Mouse (Mus musculus) stomach, postnatal 0 days (tissue): ENCODE data around the gene Tmub1. TPM values are rescaled to one million over a fixed set of nuclear protein-coding genes. Genes with fewer than 3 reads are reported as not detected.

Source experiments
- ATAC-seq: fragments of 200-750 bp; cut with Nextera tagmentation; 2 replicates; pipeline ENCODE4 v1.8.0; 2017; ENCODE audit not compliant: low FRiP score, low TSS enrichment
- DNase-seq: peaks from one replicate; pipeline ENCODE4 v3.0.0-alpha.2; 2016; ENCODE audit warnings: low spot score
- H3K27ac ChIP-seq: fragments of 300-500 bp; sonication (generic); replicated peaks from 2 replicates; pipeline ENCODE4 v1.5.1; 2014; ENCODE audit warnings: mild to moderate bottlenecking, control low read depth
- H3K27me3 ChIP-seq: fragments of 300-500 bp; sonication (generic); 2 replicates; pipeline ENCODE4 v1.6.1; 2014; ENCODE audit warnings: low read length; ENCODE audit not compliant: control insufficient read depth, insufficient read depth
- H3K36me3 ChIP-seq: fragments of 300-500 bp; sonication (generic); 2 replicates; pipeline ENCODE4 v1.6.1; 2014; ENCODE audit warnings: low read length, mixed read lengths; ENCODE audit not compliant: control insufficient read depth, insufficient read depth
- H3K4me1 ChIP-seq: fragments of 300-500 bp; sonication (generic); replicated peaks from 2 replicates; pipeline ENCODE4 v1.6.1; 2014; ENCODE audit warnings: antibody characterized with exemption; ENCODE audit not compliant: control insufficient read depth, insufficient read depth
- H3K4me2 ChIP-seq: fragments of 300-500 bp; sonication (generic); replicated peaks from 2 replicates; pipeline ENCODE4 v1.6.1; 2014; ENCODE audit warnings: low read depth, mild to moderate bottlenecking, control low read depth, moderate library complexity
- H3K4me3 ChIP-seq: fragments of 300-500 bp; sonication (generic); 2 replicates; pipeline ENCODE4 v1.5.1; 2014; ENCODE audit warnings: low read depth, low read length, control low read depth
- H3K9ac ChIP-seq: fragments of 300-500 bp; sonication (generic); 2 replicates; pipeline ENCODE4 v1.6.1; 2014; ENCODE audit warnings: mild to moderate bottlenecking, low read length, control low read depth, mixed read lengths
- H3K9me3 ChIP-seq: fragments of 300-500 bp; sonication (generic); 2 replicates; pipeline ENCODE4 v1.6.1; 2016; ENCODE audit warnings: low read length; ENCODE audit not compliant: control insufficient read depth
- CTCF ChIP-seq: IDR thresholded peaks from 2 replicates; pipeline ENCODE4 v1.5.1; 2016; ENCODE audit warnings: antibody characterized with exemption, low read depth, mild to moderate bottlenecking, moderate library complexity
- EP300 ChIP-seq: optimal IDR thresholded peaks from 2 replicates; pipeline ENCODE3; 2016; ENCODE audit warnings: antibody characterized with exemption
- WGBS: fragments of 180-500 bp; shearing (Covaris S2); extraction: QIAGEN DNeasy Blood & Tissue Kit; methylation state at CpG from one replicate; pipeline ENCODE4 v1.1.7; 2014; 5-methylcytosine and 5-hydroxymethylcytosine counted together
- polyA plus RNA-seq: library from polyadenylated mRNA; unstranded; fragments of >200 nt; fragmentation: Nextera tagmentation; extraction: Ambion mirVana; gene quantifications from 2 replicates; pipeline ENCODE4 v1.2.1, GENCODE M21; 2015

The Tmub1 gene
- polyA plus RNA-seq, 1 experiment from 2014 or later = 20.9 TPM

DNA sequence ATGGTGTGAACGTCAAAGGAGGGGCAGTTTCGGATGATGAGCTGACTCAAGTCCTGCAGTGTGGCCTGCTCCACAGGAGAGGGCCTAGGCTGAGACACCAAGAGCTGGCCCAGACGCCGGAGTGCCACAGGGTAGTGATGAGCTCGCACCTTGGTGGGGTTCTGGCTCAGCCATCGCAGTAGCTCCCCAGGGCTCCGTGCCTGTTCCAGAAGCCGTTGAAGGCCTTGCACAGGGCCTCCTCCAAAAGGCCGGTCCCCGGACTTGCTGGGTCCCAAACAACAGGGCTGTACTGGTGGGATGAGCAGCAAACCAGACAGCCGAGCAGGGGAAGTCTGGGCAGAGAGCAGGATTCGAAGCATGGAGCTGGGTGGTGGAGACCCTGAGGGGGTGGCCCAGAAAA is 3.7 kb downstream of the Tmub1 start:
- H3K4me1 ChIP-seq = peaks cover 5% of the 10 kb centered on the region

DNA sequence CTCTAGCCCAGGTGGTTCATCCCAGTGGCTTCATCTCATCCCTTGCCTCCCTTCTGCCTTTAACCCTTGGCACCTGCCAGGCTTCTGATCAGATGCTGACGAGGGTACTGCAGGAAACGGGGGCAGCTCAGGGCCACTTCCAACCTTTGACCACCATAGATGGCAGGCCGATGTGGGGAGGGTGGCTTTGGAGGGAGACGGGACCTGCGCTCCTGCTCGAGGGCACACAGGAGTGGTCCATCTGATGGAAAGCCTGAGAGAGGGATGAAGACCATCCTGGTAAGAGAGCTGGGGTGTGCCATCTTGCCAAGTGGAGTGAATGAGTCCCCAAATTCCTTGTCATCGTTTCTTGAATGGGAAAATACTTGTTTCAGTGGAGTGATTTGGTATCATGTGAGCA is 4.5 kb downstream of the Tmub1 start:
- ATAC-seq = no peak
- 86% methylated on average over 7 of the region's 7 CpGs for WGBS
- no peak overlapping the region for H3K4me3 ChIP-seq
- H3K9me3 ChIP-seq = no peaks in the 10 kb centered on the region
- no peak for DNase-seq
- H3K4me2 ChIP-seq = no peak overlapping the region
- H3K27me3 ChIP-seq = no peaks in the 10 kb centered on the region
- no peak overlapping the region for H3K27ac ChIP-seq
- TF ChIP-seq EP300 (no peak), CTCF (no peak)
- H3K9ac ChIP-seq = no peak overlapping the region
- H3K4me1 ChIP-seq = peaks cover 5% of the 10 kb centered on the region
- H3K36me3 ChIP-seq = peaks cover 27% of the 10 kb centered on the region

More for the DNA sequence above, 3.7 kb downstream of the Tmub1 start:
- H3K4me3 ChIP-seq = peak overlapping the region; percentile 87
- TF ChIP-seq CTCF (no peak), EP300 (no peak)
- ATAC-seq (no peak), DNase-seq (no peak)
- H3K27me3 ChIP-seq = no peaks in the 10 kb centered on the region
- H3K27ac ChIP-seq = no peak overlapping the region
- no peaks in the 10 kb centered on the region for H3K9me3 ChIP-seq
- peaks cover 27% of the 10 kb centered on the region for H3K36me3 ChIP-seq
- 82% methylated on average over 12 of the region's 12 CpGs for WGBS
- peak overlapping the region; percentile 92 for H3K4me2 ChIP-seq
- H3K9ac ChIP-seq = peak overlapping the region; percentile 90

DNA sequence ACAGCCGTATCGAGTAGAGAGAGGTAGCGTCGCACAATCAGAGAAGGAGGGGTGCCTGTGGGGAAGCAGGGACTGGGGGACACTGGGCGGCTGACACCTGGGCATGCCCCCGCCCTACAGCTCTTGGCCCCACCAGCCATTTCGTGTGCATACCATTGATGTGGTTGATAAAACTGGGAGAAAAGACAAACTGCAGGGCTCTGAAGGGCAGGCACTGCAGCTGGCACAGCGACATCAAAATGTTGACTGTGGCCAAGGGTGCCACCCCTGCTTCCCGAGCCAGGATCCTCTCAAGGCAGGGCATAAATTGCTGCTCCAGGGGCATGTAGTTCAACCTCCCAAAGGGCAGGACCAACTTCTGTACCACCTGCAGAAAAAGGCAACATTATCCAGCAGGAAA is 5.6 kb downstream of the Tmub1 start:
- Histone ChIP-seq H3K4me1 (peaks cover 5% of the 10 kb centered on the region), H3K4me3 (no peak overlapping the region), H3K27me3 (no peaks in the 10 kb centered on the region), H3K36me3 (peaks cover 27% of the 10 kb centered on the region), H3K9ac (no peak overlapping the region), H3K4me2 (no peak overlapping the region), H3K27ac (no peak overlapping the region), H3K9me3 (no peaks in the 10 kb centered on the region)
- WGBS = 72% methylated on average over 9 of the region's 9 CpGs
- ATAC-seq (no peak), DNase-seq (no peak)
- TF ChIP-seq CTCF = no peak
- TF ChIP-seq EP300 = no peak

DNA sequence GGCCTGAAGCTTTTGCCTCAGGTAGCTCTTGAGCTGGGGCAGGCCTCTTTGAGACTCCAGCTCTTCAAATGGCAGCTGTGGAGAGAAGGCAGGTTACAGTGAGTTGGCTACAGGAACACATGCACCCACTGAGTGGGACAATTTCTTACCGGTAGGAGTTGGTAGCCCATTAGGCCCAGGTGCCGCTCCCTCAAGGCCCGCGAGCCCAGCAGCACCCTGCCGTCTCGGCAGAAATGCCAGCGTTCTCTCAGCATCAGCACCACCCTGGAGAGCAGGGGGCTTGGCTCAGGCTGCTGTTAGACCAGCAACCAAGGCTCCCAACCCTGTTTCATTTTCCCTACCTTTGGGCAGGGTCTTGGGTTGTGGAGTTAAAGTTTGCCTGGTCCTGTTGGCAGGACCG is 6.5 kb downstream of the Tmub1 start:
- Histone ChIP-seq H3K27me3 (no peaks in the 10 kb centered on the region), H3K4me3 (no peak overlapping the region), H3K4me1 (peaks cover 5% of the 10 kb centered on the region), H3K4me2 (no peak overlapping the region), H3K27ac (no peak overlapping the region), H3K9me3 (no peaks in the 10 kb centered on the region), H3K9ac (no peak overlapping the region), H3K36me3 (peaks cover 27% of the 10 kb centered on the region)
- ATAC-seq = no peak
- DNase-seq = no peak
- 92% methylated on average over 8 of the region's 8 CpGs for WGBS
- TF ChIP-seq CTCF (no peak), EP300 (no peak)

GRCm38 (mm10) chr5:24433993-24434392 is 13.7 kb downstream of the Tmub1 start:
- no peaks in the 10 kb centered on the region for H3K4me1 ChIP-seq
- ATAC-seq = no peak
- 90% methylated on average over 8 of the region's 8 CpGs for WGBS

DNA sequence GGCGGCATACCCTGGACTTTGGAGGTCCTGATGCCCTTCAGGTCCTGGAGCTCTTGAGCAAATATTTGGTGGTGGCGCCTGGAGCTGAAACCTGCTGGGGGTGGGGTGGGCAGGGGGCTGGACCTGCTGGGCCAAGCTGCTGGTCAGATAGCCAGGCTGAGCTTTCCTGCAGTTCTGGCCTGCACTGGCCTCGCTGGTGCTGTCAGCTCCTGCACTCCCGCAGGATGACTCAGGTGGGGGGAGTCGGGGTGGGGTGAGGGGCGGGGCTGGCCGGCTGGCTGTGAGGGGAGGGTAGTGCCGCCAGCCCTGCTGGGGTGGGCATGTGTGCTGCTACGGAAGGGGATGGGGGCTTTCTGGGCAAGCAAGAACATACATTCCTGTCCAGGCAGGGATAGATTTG is 19.1 kb downstream of the Tmub1 start:
- DNase-seq = peak; percentile 79

More at GRCm38 (mm10) chr5:24433993-24434392, 13.7 kb downstream of the Tmub1 start:
- TF ChIP-seq EP300 (no peak), CTCF (no peak)
- Histone ChIP-seq H3K9ac (no peak overlapping the region), H3K4me3 (no peak overlapping the region), H3K9me3 (no peaks in the 10 kb centered on the region), H3K27me3 (no peaks in the 10 kb centered on the region), H3K36me3 (peaks cover 52% of the 10 kb centered on the region), H3K27ac (no peak overlapping the region), H3K4me2 (no peak overlapping the region)
- no peak for DNase-seq

More for the DNA sequence above, 19.1 kb downstream of the Tmub1 start:
- peak overlapping the region; percentile 38 for H3K9ac ChIP-seq
- TF ChIP-seq EP300 = no peak
- TF ChIP-seq CTCF = no peak
- no peak for ATAC-seq
- H3K36me3 ChIP-seq = peaks cover 35% of the 10 kb centered on the region
- H3K4me1 ChIP-seq = no peaks in the 10 kb centered on the region; the same call in none of the 2 replicates
- H3K4me2 ChIP-seq = peak overlapping the region; percentile 55
- no peaks in the 10 kb centered on the region for H3K9me3 ChIP-seq
- WGBS = 22% methylated on average over 9 of the region's 9 CpGs
- peak overlapping the region; percentile 79; the same call in 1 of the 2 replicates for H3K27ac ChIP-seq
- H3K4me3 ChIP-seq = peak overlapping the region; percentile 30
- no peaks in the 10 kb centered on the region for H3K27me3 ChIP-seq
